8 mouse cellular contexts compared by ENCODE assay signal in the genomic region with DNA sequence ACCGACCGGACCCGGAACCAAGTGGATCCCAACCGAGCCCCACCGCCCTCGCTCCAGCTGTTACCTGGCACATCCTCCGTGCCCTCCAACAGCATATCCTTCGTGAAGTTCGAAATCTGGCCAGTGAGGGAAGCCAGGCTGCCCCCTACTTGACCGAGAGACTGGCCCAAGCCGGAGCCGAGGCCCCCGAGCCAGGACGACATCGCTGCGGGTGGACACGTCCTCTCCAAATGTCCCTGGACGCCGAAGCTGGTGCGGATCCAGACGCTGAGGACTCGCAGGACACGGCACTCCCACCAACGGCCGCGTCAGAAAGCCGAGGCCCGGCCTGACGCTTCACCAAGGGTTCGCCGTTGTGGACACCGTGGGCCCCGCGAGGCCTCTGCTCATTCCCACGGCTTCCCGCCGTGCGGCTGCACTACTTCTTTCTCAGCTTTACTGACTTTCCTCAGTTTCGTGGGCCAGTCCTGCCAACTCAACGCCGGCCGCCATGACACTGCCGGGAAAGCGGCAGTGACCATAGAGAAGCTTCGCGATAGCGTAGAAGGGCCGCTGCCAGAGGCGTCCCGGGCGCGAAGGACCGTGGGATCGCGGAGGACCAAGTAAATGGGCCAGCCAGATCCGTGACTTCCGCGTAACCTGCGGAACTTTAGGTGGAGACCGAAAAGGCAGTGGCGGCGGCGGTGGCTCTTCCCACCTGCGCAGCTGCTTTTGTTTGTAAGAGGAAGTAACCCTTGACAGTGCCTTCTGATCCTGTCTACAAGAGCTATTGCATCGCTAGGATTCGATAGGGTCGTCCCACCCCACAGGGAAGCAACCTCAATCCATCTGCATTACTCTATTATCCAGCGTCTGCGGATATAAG. TPM values are rescaled to one million over a fixed set of nuclear protein-coding genes. Genes with fewer than 3 reads are reported as not detected.
DNase-seq lines count a peak whose midpoint lies in the region; ATAC-seq lines count a peak whose summit lies in the region.

A gene (minus strand): TSS at position 642 of the 865 bp plus-strand sequence.

- H3K36me3 ChIP-seq in hindbrain, embryonic 16.5 days (ENCODE audit: control insufficient read depth, insufficient read depth, low read length): peaks cover 8% of the 10 kb centered on the region; the same call in 1 of the 2 replicates

- peak within 1 kb of the TSS; percentile 88 for H3K27ac ChIP-seq in hindbrain, embryonic 16.5 days (ENCODE audit: low read depth, low read length)

- ATAC-seq in hindbrain, embryonic 16.5 days: peak; percentile 97

- no peaks in the 10 kb centered on the region for H3K27me3 ChIP-seq in hindbrain, embryonic 16.5 days (replicated peaks; ENCODE audit: control insufficient read depth, insufficient read depth, low read length)

- H3K9me3 ChIP-seq in hindbrain, embryonic 16.5 days (ENCODE audit: control insufficient read depth, low read length): no peaks in the 10 kb centered on the region

- peaks cover 18% of the 10 kb centered on the region for H3K4me1 ChIP-seq in hindbrain, embryonic 16.5 days (ENCODE audit: control insufficient read depth, insufficient read depth, low read depth, low read length)

- WGBS in hindbrain, embryonic 16.5 days: under 1% methylated on average over 69 of the region's 69 CpGs

- peak; percentile 62 for DNase-seq in WW6 (ENCODE audit: low read depth, low spot score)
- DNase-seq in cerebellum, postnatal 36 days: peak; percentile 93
- DNase-seq in gastrocnemius, adult 18-20 months (ENCODE audit: low spot score): peak; percentile 91
- peak; percentile 80 for DNase-seq in left cerebral cortex, adult 11 months (ENCODE audit: low spot score)
- DNase-seq in lung, postnatal 36 days: peak; percentile 95
- peak; percentile 91 for DNase-seq in retina, embryonic 14.5 days (ENCODE audit: low spot score)
- DNase-seq in thymus, postnatal 36 days: peak; percentile 86 to 90

- H3K9ac ChIP-seq in hindbrain, embryonic 16.5 days (ENCODE audit: low read depth, low read length): peak within 1 kb of the TSS; percentile 89

- H3K4me2 ChIP-seq in hindbrain, embryonic 16.5 days (ENCODE audit: low read length): peak within 1 kb of the TSS; percentile 63

- H3K4me3 ChIP-seq in hindbrain, embryonic 16.5 days (ENCODE audit: low read length): peak within 1 kb of the TSS; percentile 82

RNA-seq across cellular contexts. Expression of the gene that starts here (rescaled TPM):
- 10 to 100 TPM; 25.6 to 25.8 TPM for total RNA-seq in gastrocnemius, adult 18-20 months (2021)
- 18.4 and 21.8 TPM in 2 replicates for polyA plus RNA-seq in hindbrain, embryonic 16.5 days (2015; fragmentation: Nextera tagmentation; extraction: Ambion mirVana)

Comparison
In these comparisons a context has a peak if more than half of its experiments do, and no peak if none do; other contexts are left out.
1. Peak in every context shown above with its lines: DNase-seq, ATAC-seq, H3K4me3 ChIP-seq and H3K27ac ChIP-seq.